Mouse (Mus musculus): ENCODE data around the gene Cdk12.

The Cdk12 gene

DNA sequence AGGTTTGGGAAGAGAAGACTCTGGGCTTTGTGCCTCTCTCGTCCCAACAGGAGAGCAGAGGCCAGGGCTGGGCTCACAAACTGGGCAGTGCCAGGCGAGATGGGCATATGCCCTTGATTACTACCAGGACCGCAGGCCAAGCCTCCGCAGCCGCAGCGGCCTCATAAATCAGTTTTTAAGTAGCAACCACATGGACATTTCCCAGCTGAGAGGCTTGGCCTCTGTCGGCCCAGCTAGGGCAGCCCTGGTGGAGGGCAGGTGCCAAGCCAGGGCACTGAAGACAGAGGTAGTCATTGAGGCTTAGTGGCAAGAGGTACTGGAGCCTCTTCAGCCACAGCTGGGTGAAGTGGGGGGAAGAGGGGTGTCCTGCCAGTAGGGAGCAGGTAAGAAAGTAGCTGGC lies 114.6 kb downstream of the Cdk12 start:
- no peak for DNase-seq (ENCODE audit: low spot score in 2 of 2)

DNA sequence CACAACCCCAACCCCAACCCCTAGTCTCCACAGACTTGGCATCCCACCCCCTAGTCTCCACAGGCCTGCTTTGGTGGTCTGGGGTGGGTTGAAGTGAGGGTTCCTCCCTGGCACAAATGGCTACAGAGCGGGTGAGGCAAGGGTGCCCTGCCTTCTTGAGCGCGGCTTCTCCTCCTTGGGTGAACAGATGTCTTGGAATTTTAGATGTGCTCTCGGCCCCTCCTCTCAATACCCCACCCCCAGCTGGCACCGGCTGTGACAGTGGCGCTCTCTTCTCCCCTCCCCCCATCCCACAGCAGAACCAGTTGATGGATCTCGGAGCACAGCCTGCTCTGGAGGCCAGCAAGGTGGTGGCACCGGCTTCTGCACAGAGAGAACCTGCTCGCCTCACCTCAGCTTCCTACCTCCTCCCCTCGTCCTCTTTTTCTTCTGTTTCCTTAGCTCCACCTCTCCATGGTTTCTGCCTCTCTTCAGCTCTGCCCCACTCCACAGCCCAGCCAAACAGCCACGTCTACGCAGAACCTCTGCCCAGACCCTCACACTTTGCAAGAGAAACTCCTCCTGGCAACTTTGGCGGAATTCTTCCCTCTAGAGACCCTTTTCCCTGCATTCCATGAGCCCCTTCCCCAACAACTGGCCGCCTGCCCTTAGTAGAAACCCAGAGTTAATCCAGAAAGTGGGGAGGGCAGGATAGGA lies 115.7 kb downstream of the Cdk12 start:
- DNase-seq (ENCODE audit: low spot score in 2 of 2) = no peak

DNA sequence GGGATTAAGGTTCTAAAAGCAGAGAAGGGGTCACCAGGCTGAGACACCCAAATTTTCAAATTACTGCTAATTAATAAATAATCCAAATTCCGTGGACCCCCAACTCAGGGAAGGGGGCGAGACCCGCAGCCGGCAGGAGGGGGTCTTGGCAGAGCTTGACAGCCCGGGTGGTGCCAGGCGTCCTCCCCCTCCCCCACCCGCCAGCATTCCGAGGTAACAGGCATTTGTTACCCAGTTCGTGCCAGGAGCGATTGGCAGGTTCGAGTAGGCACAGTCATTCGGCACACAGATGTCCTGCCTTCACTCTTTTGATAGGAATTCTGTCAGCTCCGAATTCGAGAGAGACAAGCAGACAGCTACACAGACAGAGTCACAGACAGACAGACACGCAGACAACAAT lies 116.3 kb downstream of the Cdk12 start:
- no peak for DNase-seq (ENCODE audit: low spot score in 2 of 2)

DNA sequence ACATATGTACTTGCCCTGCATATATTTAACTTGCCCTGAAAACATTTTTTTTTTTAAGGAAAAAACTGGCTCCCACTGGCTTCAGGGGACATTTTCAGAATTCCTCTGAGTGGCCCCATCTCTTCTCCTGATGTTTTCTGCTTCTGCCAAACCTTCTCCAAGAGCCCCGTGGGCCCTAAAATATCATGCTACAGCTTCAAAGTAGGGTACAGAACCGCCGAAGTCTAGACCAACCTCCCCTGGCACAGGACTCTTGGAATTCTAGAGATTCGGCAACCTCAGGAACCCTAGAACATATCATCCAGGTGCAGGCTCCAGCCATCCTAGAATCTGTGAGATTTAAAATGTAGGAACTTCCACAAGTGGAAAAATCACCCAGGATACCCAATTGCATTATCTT lies 116.7 kb downstream of the Cdk12 start:
- DNase-seq (ENCODE audit: low spot score in 2 of 2) = no peak

DNA sequence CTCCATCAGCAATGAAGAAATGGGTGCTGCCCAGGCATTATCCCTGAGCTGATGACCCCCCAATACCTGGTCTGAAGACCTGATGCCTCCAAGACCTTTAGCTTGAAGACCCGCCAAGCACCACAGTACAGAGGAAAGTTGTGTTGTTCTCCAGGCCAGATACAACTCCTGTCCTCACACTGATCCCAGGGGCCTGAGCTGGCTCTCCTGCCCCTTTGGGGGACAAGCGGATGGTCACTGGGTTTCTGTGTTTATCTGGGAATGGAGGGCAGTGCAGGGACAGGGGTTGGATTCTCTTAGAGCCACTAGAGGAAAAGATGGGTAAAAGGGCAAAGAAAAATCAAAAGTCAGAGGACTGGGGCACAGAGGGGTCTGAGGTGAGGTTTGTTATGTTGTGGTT lies 117.1 kb downstream of the Cdk12 start:
- DNase-seq (ENCODE audit: low spot score in 2 of 2) = no peak

DNA sequence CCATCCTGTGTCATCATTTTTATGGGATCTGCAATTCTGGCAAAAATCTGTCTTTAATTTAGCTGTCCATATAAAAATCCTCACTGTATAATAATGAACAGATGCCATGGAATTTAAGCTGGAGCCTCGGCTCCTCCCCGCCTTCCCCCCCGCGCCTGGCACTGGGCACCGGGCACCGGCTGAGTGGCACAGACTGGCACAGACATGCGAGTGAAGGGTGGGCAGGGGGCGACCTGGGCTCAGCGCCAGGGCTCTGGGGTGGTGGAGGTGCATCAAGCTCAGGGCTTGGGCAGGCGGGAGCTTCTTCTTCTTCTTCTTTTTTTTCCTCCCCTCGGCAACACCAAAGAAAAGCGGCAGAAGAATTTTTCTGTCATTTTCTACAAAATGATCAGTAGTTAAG lies 117.5 kb downstream of the Cdk12 start:
- no peak for DNase-seq (ENCODE audit: low spot score in 2 of 2)

DNA sequence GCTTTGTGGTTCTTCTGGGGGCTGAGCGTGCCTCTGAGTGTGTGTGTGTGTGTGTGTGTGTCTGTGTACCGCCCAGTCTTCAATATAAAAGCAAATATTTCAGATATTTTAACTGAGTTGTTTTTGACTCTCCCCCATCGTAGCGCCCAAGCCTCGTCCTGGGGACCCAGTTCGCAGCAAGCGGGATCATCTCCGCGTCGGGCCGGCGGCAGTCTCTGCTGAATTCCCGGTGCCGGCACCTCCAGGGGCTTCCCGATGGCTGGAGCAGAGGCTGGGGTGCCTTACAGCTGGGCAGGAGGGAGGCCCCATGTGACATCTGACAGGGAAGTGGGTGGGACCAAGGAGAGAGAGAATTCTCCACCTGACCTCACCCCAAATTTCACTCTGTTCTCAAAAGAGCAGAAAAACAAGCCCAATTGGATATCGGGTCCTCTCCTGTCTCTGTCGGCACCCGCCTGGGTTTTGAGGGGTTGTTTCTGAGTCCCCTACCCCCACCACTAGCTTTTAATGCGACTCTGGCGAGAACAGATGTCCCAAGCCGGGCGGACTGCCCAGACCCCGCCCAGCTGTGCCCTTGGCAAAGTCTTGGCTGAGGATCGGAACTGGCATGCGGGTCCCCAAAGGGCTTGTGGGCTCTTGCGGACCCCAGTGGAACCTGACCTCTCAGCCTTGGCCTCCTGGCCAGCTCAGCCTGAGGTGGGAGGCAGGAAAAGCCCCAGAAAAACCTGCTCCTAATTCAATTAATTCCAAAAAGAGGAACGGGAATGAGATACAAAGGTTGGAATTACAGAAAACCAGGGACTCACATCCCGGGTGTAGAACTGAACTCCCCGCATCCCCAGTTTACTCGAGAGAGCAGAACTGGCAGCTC lies 118.2 kb downstream of the Cdk12 start:
- DNase-seq (ENCODE audit: low spot score in 2 of 2) = no peak

DNA sequence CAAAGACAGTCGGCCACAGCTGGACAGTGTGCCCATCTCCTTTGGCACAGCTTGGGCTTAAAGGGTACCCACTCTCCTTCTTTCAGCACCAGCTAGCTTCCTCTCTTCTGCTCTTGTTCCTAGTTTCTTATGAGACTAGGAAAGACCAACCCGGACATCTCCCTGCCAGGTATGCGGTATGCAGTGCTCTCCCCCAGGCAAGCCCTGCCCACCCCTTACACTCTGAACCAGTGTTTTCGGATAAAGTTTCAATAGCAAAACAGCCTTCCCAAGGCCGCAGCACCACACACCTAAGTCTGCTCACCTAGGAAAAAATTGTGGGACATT lies 118.8 kb downstream of the Cdk12 start:
- no peak for DNase-seq (ENCODE audit: low spot score in 2 of 2)

DNA sequence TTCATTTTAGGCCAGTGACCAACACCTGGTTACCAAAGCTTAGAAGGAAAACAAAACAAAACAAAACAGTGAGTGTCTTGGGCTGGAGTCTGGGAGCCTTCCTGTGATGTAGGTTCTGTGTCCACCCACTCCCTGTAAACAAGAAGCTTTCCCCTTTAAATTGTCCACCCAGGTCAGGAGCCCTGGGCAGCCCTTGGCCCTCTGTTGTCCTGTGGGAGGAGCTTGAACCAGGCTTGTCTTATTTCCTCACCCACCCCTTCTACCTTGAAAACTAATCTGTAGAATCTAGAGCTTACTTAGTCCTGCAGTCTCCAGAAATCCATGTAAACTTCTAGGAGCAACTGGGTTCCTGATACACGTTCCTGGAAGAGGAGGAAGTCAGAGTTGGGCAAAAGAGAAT lies 119.3 kb downstream of the Cdk12 start:
- DNase-seq (ENCODE audit: low spot score in 2 of 2) = no peak

DNA sequence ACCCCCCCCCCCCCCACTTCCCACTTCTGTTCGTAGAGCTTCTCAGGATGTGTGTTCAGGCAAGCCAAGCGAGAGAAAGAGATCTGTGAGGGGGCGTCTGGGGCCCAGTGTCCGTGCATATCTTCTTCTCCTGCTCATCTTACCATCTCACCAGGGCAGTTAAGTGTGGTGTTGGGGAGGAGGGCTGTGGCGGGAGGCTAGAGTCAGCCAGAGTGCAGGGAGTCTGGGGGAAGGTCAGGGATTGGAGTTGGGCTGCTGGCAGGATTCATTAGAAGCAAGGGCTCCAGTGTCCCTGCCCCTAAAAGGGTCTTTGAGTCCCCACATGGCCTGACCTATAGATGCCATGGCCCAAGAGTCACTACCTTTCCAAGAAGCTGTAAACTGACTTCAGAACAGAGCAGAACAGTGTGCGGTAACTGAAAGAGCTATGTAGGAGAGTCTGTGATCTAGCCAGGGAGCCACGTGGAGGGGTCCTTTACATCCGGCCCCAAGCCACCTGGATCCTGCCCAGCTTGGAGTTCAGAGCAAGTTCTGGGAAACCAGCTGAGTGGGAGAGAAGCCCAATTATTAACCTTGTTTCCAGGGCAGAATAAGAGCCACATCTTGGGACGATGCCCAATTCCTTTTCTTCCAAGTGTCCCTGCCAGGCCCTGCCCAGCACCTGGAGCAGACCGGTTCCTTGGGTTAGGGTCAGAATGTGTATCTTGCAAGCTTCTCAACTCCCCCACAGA lies 120.4 kb downstream of the Cdk12 start:
- DNase-seq (ENCODE audit: low spot score in 2 of 2) = no peak

DNA sequence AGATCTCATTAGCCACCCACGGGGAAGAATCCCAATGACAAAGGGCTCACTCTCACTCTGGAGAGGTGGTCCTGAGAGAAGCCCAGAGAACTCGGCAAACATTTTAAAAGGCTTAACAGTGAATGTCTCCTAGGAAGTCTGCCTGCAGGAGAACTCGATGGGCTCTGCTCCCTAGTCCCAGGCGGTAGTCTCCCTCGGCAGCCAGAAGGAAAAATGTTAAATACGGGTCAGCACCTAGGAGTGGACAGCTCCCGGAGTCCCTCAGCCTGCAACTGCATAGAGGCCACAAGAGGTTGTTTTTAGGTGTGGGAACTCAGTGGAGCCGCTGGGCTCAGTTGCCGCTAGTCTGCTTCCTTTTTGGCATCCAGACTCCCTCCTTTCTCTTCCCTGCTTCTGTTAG lies 121.1 kb downstream of the Cdk12 start:
- no peak for DNase-seq (ENCODE audit: low spot score in 2 of 2)

DNA sequence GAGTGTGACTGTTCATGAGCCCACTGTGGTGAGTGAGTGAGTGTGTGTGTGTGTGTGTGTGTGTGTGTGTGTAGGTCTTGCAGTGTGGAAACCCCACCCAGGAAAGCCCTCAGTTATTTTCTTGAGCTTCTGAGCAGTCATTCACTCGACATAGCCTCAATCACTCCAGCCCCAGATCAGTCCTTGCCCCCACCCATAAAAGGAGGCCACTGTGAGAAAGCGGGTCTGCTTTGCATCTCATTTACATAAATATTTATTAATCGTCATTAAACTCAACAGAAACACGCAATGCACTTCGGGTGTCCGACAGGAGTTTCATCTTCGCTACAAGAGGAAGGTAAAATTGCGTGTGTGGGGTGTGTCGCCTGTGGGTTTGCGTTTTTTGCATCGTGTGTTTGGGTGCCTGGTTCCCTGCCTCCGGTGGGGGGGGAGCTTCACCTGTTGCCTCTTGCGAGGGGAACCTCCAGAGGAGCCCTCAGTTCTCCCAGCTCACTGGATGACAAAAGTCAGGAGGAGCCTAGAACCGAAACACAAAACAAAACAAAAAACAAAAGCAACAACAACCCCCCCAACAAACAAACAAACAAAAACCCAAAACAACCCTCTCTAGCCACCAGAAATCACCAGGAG lies 122.4 kb downstream of the Cdk12 start:
- no peak for DNase-seq (ENCODE audit: low spot score in 2 of 2)

DNA sequence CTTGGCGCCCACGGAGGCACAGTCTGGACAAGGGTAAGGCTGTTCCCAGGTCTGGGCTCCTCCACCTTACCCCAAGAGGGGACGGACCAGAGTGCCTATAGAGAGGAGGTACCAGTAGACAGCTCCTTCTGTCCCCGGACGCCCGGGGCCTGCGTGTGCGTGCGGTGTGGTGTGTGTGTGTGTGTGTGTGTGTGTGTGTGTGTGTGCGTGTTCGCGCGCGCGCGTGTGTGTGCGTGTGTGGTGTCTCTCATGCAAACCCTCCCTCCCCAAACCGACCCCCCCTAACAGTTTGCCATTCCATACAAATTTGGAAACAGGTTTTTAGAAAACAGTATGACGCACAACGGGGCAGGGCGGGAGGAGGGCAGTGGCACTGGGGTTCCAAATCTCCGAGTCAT lies 123.0 kb downstream of the Cdk12 start:
- DNase-seq (ENCODE audit: low spot score in 2 of 2) = no peak

DNA sequence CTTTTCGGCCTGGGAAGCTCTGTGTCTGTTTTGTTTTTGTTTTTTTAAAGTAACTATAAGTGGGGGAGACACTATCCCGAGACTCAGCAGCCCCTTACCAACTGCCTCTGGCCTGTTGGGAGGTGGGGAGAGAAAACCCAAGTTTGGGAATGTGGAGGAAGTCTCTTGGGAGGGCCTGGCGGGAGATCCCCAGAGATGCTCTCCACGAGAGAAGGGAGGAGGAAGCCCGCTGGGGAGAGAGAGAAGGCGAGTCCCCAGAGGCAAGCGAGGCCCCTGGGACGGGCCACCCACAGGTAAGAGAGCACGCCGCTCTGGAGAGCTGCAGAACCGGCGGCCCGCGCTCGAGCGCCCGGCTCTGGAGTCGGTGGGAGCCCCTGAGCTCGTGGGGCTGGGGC lies 123.9 kb downstream of the Cdk12 start:
- DNase-seq (ENCODE audit: low spot score in 2 of 2) = no peak

DNA sequence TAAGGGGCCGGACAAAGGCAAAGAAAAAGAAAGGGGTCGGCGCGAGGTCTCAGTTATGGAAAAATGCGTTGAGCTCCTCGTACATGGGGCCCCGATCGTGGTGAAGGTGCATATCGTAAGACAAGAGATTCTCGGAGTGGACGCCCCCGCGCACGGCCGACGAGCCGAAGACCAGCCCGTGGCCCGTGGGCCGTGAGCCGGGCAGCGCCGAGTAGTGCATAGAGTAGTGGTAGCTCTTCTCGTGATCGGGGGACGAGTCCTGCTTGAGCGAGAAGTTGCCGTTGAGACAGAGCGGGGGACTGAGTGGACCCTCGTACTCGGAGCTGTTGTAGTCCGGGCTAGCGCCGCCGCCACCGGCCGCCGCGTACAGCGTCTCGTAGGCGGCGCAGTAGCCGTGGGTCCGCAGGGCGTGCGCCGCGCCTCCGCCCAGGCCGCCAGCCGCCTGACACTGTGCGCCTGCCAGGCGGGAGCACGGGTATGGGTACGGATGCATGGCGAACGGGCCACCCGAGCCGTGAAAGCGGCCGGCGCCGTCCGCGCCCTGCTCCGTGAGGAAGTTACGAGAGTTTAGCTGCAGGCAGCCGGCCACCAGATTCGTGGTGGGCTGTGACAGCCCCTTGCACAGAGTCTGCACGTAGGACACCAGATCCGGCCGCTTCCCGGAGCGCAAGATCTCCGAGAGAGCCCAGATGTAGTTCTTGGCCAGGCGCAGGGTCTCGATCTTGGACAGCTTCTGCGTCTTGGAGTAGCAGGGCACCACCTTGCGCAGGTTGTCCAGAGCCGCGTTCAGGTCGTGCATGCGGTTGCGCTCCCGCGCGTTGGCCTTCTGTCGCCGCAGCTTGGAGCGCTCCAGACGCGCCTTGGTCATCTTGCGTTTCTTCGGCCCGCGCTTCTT lies 124.5 kb downstream of the Cdk12 start:
- DNase-seq (ENCODE audit: low spot score in 2 of 2) = no peak

DNA sequence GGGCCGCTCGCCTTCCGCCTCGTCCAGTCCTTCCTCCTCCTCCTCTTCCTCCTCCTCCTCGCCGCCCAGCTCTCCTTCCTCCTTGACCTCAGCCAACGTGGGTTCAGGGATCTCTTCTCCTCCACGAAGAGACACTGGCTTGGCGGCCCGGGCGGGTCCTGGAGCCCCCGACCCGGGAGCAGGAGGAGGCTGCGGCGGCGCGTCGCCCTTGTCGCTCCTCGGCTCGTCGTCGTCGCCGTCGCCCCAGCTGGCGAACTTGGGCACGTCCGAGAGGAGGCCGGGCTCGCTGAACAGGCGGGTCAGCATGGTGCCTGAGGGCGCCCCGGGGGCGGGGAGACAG lies 125.1 kb downstream of the Cdk12 start:
- DNase-seq (ENCODE audit: low spot score in 2 of 2) = no peak

Measured in frontal cortex, postnatal 25 days (tissue).